Mouse (Mus musculus): ENCODE measurements around the gene Cd79a.

The Cd79a gene

DNA sequence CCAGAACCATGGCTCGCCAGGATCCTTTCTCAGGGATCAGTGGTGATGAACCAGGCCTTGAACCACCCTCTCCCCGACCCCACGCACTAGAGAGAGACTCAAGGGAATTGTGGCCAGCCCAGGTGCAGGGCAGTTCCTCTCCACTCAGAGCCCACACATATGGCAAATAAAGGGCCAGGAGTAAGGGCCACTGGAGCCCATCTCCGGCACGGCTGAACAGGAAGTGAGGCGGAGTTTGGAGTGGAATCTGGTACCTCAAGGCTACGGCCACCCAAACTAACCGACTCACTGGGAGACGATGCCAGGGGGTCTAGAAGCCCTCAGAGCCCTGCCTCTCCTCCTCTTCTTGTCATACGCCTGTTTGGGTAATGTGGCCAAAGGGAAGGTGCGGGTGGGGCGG lies at the start of gene Cd79a:
TSS of gene Cd79a (plus strand) at position 158 of the 400 bp plus-strand sequence.
- DNase-seq (ENCODE audit: low spot score in 2 of 2), result no peak

DNA sequence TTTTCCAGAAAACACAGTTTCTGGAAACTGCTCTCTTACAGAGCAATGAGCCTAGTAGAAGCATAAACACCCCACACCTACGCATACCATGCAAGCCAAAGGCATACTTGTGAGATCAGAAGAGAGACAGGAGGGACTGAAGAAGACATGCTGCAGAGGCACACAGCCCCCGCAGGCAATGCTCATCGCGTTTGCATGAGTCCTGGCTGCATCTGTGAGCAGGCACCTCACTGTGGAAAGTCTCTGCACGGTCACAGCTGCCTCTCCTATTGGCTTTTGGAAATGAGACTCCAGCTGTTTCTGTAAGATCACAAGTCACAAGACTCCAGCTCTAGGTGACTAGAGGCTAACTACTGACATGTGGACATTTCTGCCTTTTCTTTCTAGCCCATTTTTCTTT lies 47.0 kb upstream of the Cd79a start:
- DNase-seq (ENCODE audit: low spot score in 2 of 2), result no peak

DNA sequence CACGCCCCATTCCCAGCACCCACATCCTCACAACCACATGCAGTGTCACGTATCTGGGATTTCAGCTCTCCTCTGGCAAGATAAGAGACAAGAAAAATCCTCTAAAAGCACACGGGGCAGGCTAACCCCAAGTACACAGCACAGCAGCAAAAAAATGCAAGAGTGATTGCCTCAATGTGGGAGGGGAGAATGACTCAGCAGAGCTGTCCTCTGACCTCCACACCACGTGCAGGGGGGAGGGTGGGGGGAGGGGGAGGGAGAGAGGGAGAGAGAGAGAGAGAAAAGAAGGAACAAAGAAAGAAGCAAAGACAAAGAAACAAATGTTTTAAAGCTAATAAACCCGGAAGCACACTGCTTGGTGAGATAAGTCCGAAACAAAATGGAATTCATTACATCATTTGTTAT lies 46.3 kb upstream of the Cd79a start:
- no peak for DNase-seq (ENCODE audit: low spot score in 2 of 2)

DNA sequence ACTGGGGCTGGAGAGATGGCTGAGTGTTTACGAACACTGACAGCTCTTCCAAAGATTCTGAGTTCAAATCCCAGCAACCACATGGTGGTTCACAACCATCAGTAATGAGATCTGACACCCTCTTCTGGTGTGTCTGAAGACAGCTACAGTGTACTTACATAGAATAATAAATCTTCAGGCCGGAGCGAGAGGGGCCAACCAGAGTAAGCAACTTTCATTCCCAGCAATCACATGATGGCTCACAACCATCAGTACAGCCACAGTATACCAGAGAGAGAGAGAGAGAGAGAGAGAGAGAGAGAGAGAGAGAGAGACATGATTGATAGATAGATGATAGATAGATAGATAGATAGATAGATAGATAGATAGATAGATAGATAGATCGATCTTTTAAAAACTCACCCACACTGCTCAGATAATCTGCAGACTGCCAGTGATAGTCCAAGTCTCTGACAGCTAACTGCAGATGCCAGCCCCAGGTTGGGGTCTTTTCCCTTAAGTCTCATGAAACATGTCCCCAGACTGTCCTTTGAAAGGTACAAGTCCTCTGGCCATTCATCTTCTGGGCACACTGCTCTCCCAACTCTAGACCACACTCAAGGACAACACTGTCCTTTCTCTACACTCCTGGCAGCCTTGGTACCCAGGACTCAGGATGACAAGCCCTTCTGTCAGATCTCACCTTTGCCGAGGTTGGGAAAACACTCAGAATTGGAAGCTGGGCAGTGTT lies 45.4 kb upstream of the Cd79a start:
- no peak for DNase-seq (ENCODE audit: low spot score in 2 of 2)

DNA sequence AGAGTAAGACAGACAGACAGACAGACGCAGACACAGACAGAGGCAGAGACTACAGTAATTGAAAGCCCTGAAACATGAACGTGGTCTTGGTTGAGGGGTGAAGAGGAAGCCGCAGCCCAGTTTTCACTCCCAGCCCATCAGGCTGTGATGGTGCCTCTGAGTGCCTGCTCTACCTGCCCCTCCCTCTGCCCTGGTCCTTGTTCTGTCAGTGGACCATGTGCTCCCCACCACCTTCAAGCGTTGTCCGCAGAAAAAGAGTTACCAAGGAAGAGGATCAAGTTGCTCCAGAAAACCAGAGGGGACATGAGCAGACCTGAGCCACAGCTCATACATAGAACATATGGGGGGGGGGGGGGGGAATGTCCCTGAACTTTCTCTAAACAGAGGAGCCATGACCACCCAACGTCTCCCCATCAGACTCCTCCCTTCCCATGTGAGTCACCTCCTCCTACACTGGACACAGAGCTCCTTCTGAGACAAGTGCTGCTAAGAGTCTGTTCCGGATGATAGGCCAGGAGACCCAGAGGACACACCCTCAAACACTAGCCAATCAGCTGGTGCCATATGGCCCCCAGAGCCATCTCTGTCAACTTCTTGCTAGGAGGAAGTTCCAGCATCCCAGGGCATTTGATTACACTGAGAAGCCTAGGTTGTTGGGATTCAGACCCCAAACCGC lies 44.5 kb upstream of the Cd79a start:
- no peak for DNase-seq (ENCODE audit: low spot score in 2 of 2)

DNA sequence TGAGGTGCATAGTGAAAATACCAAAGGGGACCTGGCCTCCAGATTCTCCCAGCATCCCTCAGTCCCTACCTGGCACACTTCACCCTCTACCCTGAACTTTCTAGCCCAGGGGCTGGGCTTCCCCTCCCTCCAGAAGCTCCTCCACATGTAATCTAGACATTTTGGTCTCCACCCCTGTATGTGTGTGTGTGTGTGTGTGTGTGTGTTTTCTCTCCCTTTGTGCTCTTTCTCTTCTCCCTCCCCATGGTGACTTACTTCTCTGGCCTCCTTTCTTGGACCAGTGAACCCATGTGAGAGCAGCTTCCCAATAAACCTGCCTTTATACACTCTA lies 44.0 kb upstream of the Cd79a start:
- no peak for DNase-seq (ENCODE audit: low spot score in 2 of 2)

DNA sequence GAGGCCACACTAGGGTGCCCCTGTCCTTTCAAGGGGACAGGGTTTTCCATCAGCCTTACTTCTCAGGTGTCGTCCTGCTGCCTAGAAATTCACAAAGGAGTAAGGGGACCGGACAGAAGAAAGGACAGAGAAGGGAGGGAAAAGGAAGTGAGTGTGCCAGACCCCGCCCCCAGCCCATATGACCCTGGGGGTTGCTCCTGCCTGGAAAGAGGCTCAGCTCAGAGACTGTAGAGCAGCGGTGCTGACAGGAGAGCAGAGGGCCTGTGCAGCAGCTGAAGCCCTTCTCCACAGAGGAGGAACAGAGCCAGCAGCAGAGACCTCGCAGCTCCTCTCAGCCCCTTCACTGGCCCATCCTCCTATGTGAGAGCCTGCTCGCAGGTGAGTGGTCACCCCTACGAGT lies 43.5 kb upstream of the Cd79a start:
- DNase-seq (ENCODE audit: low spot score in 2 of 2), result no peak

DNA sequence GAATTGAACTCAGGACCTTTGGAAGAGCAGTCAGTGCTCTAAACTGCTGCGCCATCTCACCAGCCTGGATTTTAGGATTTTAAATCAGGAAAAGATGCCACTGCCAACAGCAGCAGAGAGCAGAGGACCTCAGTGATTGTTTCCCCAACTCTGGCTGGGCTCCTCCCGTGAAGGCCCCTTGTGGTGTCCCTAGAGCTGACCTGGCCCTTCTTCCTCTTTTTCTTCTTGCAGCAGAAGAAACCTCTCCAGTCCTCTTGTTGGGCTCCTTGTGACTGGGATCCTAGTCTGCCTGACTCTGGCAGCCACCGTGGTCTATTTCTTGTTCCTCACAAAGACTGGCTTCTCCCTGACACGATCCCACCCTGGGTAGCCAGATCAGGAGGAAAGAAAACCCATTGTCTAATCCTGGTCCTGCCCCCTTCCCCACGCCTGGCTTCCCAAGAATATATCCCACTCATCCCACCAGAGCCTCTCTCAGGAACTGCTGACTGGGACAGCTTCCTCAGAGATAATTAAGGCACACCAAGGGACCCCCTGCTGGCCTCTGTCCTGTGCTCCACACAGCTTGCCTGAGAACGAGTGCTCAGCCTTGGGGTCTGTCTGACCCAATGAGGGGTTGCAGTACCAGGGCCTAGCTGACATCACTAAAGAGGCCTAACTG lies 40.6 kb upstream of the Cd79a start:
- DNase-seq (ENCODE audit: low spot score in 2 of 2), result no peak

DNA sequence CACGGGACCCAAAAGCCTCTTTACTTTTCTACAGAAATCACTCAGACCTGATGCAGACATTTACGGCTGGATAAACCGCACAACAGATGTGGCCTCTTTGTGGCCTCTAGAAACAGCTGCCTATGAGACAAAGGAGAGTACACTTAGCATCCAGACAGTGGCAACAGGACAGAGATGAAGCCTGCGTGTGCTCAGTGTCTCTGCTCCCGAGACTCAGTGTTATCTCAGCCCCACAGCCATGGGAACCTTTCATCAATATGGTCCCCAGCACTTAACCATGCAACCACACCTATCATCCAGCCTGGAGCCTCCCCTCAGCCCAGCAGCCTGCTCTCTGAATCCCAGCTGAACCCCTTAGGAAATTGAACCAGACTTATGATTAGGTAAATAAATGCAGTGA lies 37.9 kb upstream of the Cd79a start:
- no peak for DNase-seq (ENCODE audit: low spot score in 2 of 2)

DNA sequence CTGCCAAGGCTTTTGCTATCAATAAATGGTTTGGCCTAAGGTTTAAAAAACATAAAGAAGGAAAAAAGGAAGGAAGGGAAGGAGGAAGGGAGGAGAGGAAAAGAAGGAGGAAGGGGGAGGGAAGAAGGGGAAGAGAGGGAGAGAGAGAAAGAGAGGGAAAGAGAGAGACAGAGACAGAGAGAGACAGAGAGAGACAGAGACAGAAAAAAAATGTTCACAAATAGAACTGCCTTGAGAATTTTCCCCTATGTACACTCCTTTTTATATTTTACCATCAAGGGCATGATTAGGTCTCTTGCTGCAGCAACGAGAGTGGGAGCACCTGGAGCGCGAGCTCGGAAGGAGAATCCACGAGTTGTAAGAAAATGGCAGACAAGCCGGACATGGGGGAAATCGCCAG lies 35.3 kb upstream of the Cd79a start, which contains the start of gene Gm9844:
TSS of gene Gm9844 (plus strand) at position 301 of the 400 bp plus-strand sequence.
- DNase-seq (ENCODE audit: low spot score in 2 of 2), result no peak

DNA sequence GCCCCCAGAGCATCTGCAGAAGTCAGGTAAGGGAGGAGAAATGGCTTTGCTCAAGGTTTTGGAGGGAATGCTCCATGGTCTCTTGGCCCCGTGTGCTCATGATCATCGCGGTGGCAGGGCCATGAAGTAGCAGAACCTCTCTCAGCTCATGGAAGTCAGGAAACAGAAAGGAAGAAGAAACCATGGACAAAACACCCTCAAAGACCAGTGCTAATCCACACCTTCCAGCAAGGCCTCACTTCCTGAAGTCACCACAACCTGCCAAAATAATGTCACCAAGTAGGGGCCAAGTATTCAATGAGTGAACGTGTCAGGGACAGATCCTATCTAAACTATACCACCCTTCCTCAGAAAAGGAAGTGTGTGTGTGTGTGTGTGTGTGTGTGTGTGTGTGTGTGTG lies 34.3 kb upstream of the Cd79a start:
- DNase-seq (ENCODE audit: low spot score in 2 of 2), result no peak

DNA sequence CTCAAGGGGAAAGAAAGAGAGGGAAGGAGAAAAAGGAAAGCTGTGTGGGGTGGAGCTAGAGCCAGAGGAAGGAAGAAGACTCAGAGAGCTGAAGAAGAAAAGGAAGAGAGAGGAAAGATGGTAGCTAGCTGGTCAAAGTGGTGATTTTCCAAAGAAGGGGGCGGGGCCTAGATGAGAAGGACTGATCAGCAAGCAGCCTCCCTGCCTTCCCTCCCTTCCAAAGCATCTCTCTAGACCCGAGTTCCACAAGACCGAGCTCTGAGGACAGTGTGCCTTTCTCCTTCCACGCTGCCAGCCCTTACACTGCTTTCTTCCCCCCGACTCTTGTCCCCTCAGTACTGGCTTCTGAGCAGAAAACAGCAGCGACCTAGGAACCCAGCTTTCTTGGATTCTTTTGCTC lies 33.0 kb upstream of the Cd79a start:
- no peak for DNase-seq (ENCODE audit: low spot score in 2 of 2)

DNA sequence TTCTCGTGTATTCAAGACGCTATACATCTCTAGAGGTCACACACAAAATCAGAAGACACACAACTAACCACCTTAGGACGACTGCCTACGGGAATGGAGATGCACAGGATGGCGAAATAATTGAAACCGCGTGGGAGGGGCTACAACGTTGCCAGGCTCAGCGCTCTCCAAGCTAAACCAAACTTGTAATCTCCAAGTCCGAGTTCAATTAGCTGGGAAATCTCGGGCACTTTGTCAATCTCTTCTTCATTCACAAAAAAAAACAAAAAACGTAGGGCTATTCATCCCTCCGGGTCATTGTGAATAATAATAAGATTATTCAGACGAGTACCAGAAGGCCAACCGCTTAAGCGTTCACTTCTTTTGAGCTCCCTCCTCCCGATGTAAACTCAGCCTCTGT lies 28.1 kb upstream of the Cd79a start:
- no peak for DNase-seq (ENCODE audit: low spot score in 2 of 2)

DNA sequence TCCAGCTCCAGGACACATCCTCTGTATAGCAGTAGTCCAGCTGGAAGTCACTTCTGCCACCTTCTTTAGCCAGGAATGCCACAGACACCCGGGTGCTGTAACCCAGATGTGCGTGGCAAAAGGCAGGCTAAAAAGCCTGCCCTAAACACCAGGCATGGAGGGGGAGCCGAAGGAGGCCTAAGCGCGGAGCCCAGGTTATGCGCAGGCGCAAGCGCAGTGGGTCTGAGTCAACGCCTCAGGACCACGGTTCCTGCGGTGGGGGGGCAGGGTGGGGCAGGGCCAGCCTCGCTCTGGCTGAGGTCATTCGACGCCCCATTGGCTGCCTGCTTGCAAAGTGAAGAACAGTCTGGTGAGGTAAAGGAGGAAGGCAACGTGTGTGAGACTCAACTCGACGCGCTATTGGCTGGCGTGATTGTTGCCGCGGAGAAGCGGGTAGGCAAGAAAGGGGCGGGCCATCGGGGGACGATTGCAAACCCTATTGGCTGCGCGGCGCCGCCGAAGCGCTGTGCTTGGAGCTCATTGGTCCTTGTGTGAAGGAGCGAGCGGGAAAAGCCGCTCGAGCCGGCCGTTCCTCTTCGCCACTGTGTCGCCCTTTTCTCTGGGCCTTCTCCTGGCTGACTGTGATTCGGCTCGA lies 27.5 kb upstream of the Cd79a start, which contains the start of the genes Lypd4 and Dmrtc2:
TSS of gene Lypd4 (minus strand) at position 410 of the 634 bp plus-strand sequence.
TSS of gene Dmrtc2 (plus strand) at position 526 of the 634 bp plus-strand sequence.
- DNase-seq (ENCODE audit: low spot score in 2 of 2), result no peak

DNA sequence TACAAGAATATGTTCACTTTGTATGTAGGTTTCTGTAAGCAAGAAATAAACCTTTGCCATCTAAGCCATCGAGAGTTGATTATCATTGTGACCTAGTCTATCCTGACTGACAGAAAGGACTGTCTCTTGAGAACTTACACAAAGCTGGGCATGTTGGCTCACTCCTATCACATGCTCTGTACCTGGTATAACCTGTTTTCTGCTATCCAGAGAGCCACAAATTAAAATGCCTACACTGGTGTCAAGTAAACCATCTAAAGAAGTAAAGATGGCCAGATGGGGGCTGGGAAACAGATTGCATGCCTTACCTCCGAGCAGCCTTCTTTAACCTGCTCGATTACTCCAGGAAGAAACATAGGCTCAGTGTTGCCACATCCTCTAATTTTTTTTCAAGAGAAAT lies 19.6 kb upstream of the Cd79a start:
- no peak for DNase-seq (ENCODE audit: low spot score in 2 of 2)

DNA sequence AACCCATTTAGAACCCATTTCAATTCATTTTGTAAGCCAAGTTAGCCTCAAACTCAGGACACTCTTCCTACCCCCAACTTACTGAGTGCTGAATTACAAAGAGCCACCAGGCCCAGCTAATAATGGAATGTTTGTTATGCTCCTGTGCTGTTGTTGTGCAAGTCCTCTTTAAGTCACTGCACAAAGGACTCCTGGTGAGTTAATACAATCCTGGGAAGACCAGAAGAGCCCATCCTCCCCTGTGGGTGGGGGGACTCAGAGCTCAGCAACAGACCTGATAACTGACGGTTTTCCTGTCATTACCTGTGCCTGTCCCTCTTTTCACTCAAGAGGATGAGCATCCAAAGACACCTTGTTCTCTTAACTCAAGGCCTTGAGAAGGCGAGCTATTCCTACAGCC lies 17.6 kb upstream of the Cd79a start:
- DNase-seq (ENCODE audit: low spot score in 2 of 2), result no peak

DNA sequence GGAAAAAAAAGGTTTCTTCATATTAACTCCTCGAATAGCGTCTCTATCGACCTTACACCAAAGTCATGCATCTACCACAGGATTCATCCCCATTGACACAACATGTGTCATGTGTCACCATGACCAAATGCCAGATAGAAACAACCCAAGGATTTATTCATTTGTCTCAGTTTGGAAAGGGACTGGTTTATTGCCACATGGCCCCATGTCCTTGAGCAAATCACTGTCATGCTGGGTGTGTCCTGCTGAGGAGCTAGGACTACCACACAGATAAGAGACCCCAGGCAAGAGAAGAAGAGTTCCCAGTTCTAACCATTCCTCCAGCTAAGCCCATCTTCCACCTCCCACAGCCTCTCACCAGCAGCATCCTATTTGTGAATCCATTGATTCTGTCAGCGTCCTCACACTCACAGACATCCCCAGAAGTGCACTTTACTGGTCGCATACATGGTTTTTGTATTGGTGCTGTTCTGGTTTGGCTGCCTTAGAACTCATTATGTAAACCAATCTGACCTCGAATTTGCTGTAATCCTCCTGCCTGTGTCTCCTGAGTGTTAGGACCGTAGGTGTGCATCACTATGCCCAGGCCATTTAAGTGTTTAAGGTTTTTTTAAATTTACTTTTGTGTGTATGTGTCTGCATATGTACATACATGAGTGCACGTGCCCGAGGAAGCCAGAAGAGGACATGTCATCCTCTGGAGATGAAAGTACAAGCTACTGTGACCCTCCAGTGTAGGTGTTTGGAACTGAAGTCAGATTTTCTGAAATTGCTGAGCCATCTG lies 14.6 kb upstream of the Cd79a start:
- no peak for DNase-seq (ENCODE audit: low spot score in 2 of 2)

DNA sequence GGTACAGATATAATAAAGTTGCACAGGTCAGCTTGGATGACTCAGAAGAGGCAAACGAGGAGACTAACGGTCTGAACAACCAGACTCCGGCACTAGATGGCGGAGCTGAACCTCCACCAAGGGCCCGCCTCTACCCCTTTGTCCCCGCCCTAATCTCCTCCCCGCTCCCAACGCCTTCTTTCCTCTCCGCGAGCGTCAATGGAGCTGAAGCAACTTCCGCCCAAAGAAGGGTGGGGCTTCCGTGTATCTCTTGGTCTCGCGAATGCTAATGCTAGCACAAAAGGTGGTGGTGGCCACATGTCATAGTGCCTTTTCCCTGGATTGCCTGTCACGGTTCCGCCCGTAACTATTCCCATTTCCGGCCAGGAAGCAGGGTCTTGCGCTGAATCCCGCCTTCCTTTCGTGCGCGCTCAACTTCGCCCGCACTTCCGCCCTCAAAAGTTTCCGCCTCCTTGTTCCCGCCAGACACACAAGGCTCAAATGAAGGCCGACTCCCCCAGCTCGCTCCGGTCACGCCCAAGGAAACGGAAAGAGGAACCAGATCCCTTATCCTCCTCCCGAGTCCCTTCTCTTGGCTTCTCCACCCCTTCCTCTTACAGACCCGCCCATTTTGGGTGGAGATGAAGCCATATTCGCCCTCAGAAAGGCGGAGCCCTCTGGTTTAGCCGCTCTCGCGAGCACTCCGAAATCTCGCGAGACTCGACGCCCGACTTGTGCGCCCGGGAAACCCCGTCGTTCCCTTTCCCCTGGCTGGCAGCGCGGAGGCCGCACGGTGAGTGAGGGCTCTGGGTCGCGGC lies 13.1 kb upstream of the Cd79a start, which contains the start of gene Rps19:
TSS of gene Rps19 (plus strand) at position 476 of the 797 bp plus-strand sequence.
- DNase-seq (ENCODE audit: low spot score in 2 of 2), result peak; percentile 97 to 98

DNA sequence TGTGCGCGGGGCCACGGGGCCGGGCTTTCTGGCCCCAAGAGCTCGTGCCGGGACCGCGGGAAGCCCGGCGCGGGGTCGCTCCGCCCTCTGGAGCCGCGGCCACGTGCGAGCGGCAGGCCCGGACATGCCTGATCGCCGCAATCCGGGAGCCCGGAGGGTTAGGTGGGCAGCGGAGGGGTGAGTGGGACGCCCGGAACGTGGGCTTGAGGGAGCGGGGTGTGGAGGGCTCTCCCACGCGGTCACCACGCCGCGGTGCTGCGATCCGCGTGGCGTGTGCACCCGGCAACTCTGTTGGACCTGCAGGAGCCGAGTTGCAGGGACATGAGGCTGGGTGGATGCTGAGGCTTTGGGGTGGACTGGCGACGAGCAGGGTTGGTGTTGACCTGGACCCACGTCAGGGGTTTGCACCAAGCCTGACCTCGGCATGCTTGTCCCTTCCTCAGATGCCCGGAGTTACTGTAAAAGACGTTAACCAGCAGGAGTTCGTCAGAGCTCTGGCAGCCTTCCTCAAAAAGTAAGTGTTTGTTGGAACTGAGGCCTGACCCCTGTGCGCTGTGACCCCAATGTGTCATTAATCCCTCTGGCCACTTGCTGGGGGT lies 12.4 kb upstream of the Cd79a start:
- no peak for DNase-seq (ENCODE audit: low spot score in 2 of 2)
